In genomic region chr3:108445366-108445705, GRCm38 (mm10) we compare ENCODE assay signal across 8 mouse cellular contexts. TPM values are rescaled to one million over a fixed set of nuclear protein-coding genes. Genes with fewer than 3 reads are reported as not detected.
DNase-seq lines count a peak whose midpoint lies in the region; ATAC-seq and TF ChIP-seq lines count a peak whose summit lies in the region.

No protein-coding gene starts in this region.

- H3K4me3 ChIP-seq in heart, adult 2 months = peak overlapping the region; percentile 95
- H3K4me3 ChIP-seq in thymus, adult 2 months (ENCODE audit: control insufficient read depth, insufficient read depth, low read length) = peak overlapping the region; percentile 85
- peak overlapping the region; percentile 83 for H3K4me3 ChIP-seq in liver, embryonic 13.5 days (replicated peaks)

- TF ChIP-seq EP300 in heart, adult 2 months (IDR thresholded peaks at IDR 0.05; ENCODE audit: insufficient read depth, low read depth, low read length) = no peak

- 14% methylated on average over 6 of the region's 6 CpGs for WGBS in heart, adult 2 months
- 19% methylated on average over 6 of the region's 6 CpGs for WGBS in thymus, adult 2 months
- 14% methylated on average over 6 of the region's 6 CpGs for whole genome bisulfite sequencing in liver, embryonic 13.5 days (ENCODE audit: insufficient replicate concordance)

- no peaks in the 10 kb centered on the region for H3K9me3 ChIP-seq in liver, embryonic 13.5 days (replicated peaks)

- H3K4me2 ChIP-seq in liver, embryonic 13.5 days = peak overlapping the region; percentile 84

- H3K9ac ChIP-seq in heart, adult 2 months (ENCODE audit: low read depth, low read length) = peak overlapping the region; percentile 65
- H3K9ac ChIP-seq in liver, embryonic 13.5 days = peak overlapping the region; percentile 89

- H3K79me2 ChIP-seq in heart, adult 2 months (replicated peaks; ENCODE audit: control insufficient read depth, insufficient read depth, low read length) = no peaks in the 10 kb centered on the region

- TF ChIP-seq CTCF in heart, adult 2 months (IDR thresholded peaks at IDR 0.05) = no peak
- no peak for TF ChIP-seq CTCF in thymus, adult 2 months (IDR thresholded peaks at IDR 0.05; ENCODE audit: borderline replicate concordance, control insufficient read depth, extremely low read depth, insufficient read depth, low read length, poor library complexity)

- peak; percentile 32 for ATAC-seq in liver, embryonic 13.5 days (ENCODE audit: low read depth)

- H3K27me3 ChIP-seq in heart, adult 2 months (ENCODE audit: control insufficient read depth, insufficient read depth, low read length) = no peaks in the 10 kb centered on the region
- no peaks in the 10 kb centered on the region for H3K27me3 ChIP-seq in thymus, adult 2 months (ENCODE audit: control insufficient read depth, insufficient read depth, low read length)
- H3K27me3 ChIP-seq in liver, embryonic 13.5 days = peaks cover 4% of the 10 kb centered on the region; the same call in 1 of the 2 replicates

- DNase-seq in heart, adult 2 months = no peak
- no peak for DNase-seq in heart, adult 11 months
- no peak for DNase-seq in thymus, adult 2 months
- DNase-seq in thymus, postnatal 10 days (ENCODE audit: low spot score in 2 of 2) = no peak
- no peak for DNase-seq in liver, embryonic 13.5 days
- DNase-seq in Muller cell, postnatal 12 days (ENCODE audit: inconsistent ontology term) = no peak
- DNase-seq in frontal cortex, postnatal 10 days (ENCODE audit: low spot score in 2 of 2) = no peak
- DNase-seq in MN1 (ENCODE audit: low spot score) = no peak

- intact Hi-C loops in heart, adult 2 months (cut with DNase I) = loop anchor here (5.0 to 10.0 kb wide), 2 partner anchors 117 to 209 kb away; partner anchors contain the start of genes Clcc1 and Tmem167b

- peak overlapping the region; percentile 89 for H3K27ac ChIP-seq in heart, adult 2 months
- no peak overlapping the region for H3K27ac ChIP-seq in thymus, adult 2 months (ENCODE audit: control insufficient read depth, insufficient read depth, low read length)
- peak overlapping the region; percentile 41 for H3K27ac ChIP-seq in liver, embryonic 13.5 days

- no peak for TF ChIP-seq POLR2A in heart, adult 2 months (IDR thresholded peaks at IDR 0.05; ENCODE audit: insufficient read depth, low read depth, low read length)
- no peak for TF ChIP-seq POLR2A in thymus, adult 2 months (IDR thresholded peaks at IDR 0.05; ENCODE audit: control insufficient read depth, extremely low read depth, insufficient read depth, low read length, poor library complexity)

- peaks cover 8% of the 10 kb centered on the region; the same call in 1 of the 2 replicates for H3K36me3 ChIP-seq in heart, adult 2 months (ENCODE audit: control insufficient read depth, insufficient read depth, low read length)
- H3K36me3 ChIP-seq in thymus, adult 2 months (ENCODE audit: control insufficient read depth, insufficient read depth, low read length) = no peaks in the 10 kb centered on the region
- H3K36me3 ChIP-seq in liver, embryonic 13.5 days = peaks cover 23% of the 10 kb centered on the region

- H3K4me1 ChIP-seq in heart, adult 2 months (ENCODE audit: control insufficient read depth, insufficient read depth, low read length) = peaks cover 3% of the 10 kb centered on the region; the same call in 1 of the 2 replicates
- peaks cover 5% of the 10 kb centered on the region; the same call in 1 of the 2 replicates for H3K4me1 ChIP-seq in thymus, adult 2 months (replicated peaks; ENCODE audit: control insufficient read depth, insufficient read depth, low read length)
- peaks cover 42% of the 10 kb centered on the region for H3K4me1 ChIP-seq in liver, embryonic 13.5 days (replicated peaks)

RNA-seq across cellular contexts. Expression of gene Sars, which starts 0.3 kb away (rescaled TPM):
- total RNA-seq in heart, adult 2 months (2021) = 10 to 100 TPM; 69.4 to 83.4 TPM
- polyA plus RNA-seq in heart, adult 2 months (2012; rRNA removed) = 24.1 and 34.4 TPM in 2 replicates
- polyA plus RNA-seq in thymus, adult 2 months (2012; rRNA removed) = 45.7 and 46.5 TPM in 2 replicates
- polyA plus RNA-seq in liver, embryonic 13.5 days (2015; fragmentation: Nextera tagmentation; extraction: Ambion mirVana) = 108 and 129 TPM in 2 replicates

RNA-seq across cellular contexts. Expression of gene Celsr2, which starts 30.0 kb away (rescaled TPM):
- 1 to 10 TPM; 6.4 to 7.2 TPM for total RNA-seq in heart, adult 2 months (2021)
- 5.2 and 5.4 TPM in 2 replicates for polyA plus RNA-seq in heart, adult 2 months (2012; rRNA removed)
- polyA plus RNA-seq in thymus, adult 2 months (2012; rRNA removed) = 28.2 and 37.6 TPM in 2 replicates
- polyA plus RNA-seq in liver, embryonic 13.5 days (2015; fragmentation: Nextera tagmentation; extraction: Ambion mirVana) = 0.22 and 0.56 TPM in 2 replicates
